Mouse (Mus musculus): ENCODE measurements at regions not wholly inside any gene's neighbourhood (a gene's known extent, or its start where the extent isn't known, plus 50 kb on each side); places are given as distances from the start of the nearest gene placed in this dataset.

DNA sequence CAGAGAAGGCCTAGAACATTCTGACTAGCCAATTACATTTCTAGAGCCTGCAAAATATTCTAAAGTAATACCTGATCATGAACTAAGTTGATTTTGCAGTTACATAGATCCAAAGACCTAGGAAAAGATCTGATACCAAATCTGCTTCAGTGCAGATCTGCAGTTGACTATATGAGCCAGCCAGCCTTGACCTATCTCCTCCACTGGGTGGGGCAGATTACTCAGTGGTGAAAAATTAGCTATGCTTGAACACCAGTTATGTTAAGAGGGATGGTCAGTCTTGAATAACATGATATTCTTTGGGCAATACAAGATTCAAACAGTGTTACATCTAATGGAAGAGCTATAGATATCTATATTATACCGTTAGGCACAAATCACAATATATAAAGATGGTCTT is 269.0 kb downstream of the Gm11361 start:
- DNase-seq (ENCODE audit: low spot score in 2 of 2), result no peak

DNA sequence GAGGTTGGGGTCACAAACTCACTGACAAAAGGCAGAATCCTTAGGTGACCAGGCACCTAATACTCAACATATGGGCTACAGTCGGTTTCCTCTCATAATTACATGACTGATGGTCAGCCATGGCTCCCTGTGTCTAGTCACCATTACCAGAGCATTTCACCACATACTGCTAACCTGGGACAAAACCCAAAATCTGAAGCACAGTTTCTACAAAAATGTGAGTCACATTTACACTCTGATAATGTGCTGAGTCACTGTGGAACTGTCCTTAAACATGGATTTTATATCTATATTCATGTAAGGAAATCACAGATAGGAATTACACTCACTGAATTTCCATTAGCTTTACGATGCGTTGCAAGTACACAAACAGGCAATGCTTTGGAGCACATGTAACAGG is 267.1 kb downstream of the Gm11361 start:
- DNase-seq (ENCODE audit: low spot score in 2 of 2), result no peak

DNA sequence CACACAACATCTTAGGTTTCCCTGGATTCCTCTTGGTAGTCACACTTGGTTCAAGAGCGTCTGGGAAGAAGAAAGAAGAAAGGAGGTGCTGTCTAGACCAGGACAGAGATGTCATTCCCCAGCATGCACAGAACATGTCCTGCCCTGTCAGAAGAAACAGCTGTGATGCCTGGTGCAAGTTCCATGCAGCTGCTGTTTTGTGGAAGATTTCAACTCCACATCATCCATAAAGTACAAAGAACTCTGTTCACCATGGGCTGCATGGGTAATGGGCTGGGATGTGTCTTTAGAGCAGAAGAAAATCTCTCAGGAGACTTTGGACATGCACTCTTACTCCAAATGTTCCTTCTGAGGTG is 262.8 kb downstream of the Gm11361 start:
- no peak for DNase-seq (ENCODE audit: low spot score in 2 of 2)

DNA sequence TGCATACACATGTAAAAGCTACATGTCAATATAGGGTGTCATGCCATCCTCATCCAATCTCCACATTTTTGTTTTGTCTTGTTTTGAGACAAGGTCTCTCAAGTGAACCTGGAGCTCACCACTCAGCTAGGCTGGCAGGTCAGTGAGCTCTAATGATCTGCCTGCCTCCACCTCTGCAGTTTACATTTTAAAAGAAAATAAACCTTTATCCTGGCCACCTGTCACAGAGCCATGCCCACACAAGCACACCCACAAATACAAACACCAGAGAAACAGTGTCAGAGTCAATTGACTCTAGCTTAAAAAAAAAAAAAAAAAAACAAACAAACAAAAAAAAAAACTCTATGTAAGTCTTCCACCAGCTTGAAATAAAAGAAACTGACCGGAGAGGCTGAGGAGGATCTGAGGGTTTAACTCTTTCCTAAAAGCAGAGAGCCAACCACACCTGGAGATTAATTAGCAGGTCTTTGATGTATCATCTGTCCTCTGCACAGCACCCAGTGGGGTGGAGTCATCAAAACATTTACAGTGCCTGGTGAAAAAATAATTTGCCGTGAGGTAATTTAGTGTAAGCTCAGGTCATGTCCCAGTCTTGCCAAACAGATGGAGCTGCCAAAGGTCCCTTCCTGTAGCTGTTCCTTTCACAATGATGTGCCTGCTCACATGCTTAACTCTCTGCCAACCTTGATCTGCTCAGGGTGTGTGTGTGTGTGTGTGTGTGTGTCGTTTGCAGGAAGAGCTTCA is 262.2 kb downstream of the Gm11361 start:
- no peak for DNase-seq (ENCODE audit: low spot score in 2 of 2)

DNA sequence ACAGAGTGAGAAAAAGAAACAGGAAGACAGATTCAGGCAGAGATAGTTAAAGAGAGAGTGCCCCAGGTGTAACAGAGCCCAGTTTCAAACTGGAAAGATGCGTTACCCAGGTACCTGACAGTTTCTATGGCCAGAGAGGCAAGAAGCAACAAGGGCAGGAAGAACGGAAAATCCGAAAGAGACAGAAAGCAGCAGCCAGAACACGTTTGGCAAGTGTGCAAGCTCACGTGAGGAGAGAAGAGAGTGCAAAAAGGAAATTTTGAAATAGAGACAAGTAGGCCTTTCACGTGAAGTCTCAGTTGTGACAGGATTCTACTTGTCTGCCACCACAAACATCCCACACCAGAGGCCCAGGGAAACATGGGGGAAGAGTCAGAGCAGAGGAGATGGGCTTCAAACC is 259.8 kb downstream of the Gm11361 start:
- no peak for DNase-seq (ENCODE audit: low spot score in 2 of 2)

DNA sequence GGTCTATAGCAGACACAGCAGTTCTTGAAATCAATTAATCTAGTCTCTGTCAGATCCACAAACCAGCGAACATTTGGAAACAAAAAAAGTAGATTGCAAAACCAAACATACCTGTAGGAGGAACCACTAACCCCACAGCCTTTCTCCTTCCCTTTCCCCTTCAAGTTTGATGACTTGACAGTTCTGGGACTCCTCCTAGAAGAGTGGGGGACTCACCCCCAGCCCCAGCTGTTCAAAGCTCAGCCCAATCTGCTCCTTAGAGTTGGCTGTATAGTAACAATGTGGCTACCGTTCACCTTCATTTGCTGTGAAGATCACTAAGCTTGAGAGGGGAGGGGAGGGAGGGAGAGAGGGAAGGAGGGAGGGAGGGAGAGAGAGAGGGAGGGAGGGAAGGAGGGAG is 259.3 kb downstream of the Gm11361 start:
- no peak for DNase-seq (ENCODE audit: low spot score in 2 of 2)

DNA sequence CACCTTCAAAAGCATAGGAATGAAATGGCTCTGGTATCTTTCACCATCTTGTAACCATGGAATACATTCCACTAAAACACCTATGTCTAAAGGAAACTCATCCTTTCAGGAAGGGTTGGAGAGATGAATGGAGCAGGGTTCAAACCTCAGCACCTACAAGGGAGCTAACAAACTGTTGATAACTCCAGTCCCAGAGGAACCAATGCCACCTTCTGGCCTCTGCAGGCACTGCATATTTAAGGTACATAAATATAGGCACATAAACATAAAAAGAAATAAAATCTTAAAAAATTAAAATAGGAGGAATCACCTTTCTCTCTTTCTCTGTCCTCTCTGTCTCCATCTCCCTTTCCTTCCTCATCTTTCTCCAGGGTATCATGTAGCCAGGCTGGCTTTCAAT is 256.9 kb downstream of the Gm11361 start:
- no peak for DNase-seq (ENCODE audit: low spot score in 2 of 2)

DNA sequence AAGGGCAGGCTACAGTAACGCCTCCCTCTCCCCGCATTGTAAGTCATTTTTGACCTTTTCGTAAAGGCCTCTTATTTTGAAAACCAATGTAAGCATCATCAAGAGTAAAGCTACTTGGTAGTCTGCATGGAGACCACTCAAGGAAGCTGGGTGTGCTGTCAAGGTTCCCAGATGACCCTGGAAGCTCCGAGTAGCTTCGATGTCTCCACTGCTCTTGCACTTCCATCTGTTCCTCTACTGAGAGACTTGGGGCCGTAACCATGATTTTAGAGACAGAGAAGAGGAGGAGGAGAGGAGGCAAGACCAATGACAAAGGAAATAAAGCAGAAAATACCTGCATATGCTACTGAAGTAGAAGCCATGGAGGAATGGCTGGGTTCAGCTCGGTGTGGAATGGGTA is 256.0 kb downstream of the Gm11361 start:
- no peak for DNase-seq (ENCODE audit: low spot score in 2 of 2)

DNA sequence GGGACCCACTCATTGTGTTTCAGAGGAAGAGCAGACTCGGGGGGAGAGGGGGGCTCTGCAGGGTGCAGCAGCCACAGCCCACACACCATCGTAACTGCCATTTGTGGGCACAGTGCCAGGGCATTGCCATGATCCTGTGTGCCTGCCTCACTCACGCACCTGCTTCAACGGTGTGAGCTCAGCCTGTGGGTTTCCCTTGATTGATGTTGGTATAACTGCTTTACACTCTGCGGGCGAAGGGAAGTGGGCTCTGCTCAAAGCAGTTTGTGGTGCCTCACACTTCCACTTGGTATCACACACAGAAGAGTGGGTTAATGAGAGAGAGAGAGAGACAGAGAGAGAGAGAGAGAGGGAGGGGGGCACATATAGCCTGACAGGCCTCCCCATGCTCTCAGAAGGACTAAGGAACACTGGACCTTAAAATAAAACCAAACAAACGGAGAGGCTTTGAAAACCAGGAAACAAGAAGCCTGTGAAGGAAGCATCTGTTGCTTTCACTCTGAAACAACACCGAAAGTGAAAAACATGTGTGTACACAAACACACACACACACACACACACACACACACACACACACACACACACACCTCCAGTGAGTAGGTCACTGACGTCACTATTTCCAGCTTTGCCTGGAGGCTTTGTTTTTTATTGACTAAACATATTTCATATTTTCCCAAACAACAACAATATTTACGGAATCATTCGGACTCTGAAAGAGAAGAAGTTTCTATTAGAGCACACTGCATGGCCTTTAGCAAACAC is 255.4 kb downstream of the Gm11361 start:
- no peak for DNase-seq (ENCODE audit: low spot score in 2 of 2)

DNA sequence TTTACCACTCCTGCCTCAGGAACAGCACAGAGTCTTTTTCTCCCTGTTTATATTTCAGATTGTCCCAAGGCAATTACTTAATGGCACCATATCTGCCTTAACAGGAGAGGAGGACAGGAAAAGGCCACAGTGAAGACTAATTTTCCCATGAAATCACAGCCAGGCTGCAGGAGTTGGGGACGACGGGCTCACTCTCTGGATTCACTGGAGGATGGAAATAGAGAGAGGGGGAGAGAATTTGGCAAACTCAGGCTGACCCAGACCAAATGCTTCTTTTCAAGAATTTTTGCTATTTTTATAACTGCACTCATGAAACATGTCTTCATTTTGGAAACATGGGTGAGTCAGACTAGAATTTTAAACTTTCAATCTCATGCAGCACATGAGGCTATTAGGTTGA is 250.9 kb downstream of the Gm11361 start:
- DNase-seq (ENCODE audit: low spot score in 2 of 2), result no peak

DNA sequence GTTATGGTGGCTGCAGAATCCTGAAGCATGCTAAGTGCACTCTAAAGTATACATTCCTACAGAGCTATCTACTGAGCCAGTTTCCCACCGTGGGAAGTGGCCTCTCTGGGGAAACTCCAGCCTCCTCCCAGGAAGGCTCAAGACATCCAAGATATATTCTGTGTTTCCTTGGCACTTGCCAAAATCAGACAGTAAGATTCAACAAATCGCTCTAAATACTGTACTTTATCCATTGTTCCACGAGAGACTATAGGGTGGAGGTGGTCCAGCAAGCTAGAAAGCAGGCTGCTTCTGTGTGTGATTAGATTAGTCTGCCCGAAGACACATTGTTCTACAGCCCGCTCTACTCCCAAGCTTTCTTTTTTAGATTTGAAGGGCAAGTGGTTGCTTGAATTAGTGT is 250.5 kb downstream of the Gm11361 start:
- no peak for DNase-seq (ENCODE audit: low spot score in 2 of 2)

DNA sequence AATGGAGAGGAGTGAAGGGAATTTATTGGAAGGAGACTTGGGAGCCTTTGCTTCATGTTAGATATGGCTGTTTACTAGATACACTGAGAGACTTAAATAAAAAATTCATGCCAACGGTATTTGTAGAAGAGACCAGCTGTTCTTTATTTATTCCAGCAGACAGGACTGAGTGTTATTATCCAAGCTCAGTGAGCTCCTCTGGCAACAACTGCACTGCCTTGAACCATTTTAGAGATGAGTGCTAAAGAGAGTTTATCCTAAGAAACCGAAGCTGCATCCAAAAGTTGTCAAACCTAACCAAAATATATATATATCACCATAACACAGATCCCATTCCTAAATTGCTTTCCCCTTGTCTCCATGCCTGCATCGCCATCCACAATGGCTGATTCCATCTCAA is 247.0 kb downstream of the Gm11361 start:
- DNase-seq (ENCODE audit: low spot score in 2 of 2), result no peak

DNA sequence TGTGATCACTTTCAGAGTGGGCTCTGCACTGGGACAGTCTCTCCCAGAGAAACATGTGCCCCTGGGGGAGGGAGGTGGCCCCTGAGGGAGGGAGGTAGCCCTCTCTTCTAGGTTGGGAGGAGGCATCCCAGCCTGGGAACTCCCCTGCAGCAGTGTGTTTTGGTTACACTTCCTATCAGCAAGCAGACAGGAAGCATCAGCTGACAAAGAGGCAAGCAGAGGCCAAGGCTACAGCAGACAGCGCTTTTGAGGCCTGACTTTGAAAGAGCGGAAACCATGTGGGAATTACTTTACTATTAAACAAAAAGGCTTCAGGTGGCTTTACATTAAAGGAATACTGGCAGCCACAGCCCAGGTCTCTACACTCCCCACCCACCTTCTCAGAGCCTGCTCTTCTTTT is 244.8 kb downstream of the Gm11361 start:
- DNase-seq (ENCODE audit: low spot score in 2 of 2), result no peak

DNA sequence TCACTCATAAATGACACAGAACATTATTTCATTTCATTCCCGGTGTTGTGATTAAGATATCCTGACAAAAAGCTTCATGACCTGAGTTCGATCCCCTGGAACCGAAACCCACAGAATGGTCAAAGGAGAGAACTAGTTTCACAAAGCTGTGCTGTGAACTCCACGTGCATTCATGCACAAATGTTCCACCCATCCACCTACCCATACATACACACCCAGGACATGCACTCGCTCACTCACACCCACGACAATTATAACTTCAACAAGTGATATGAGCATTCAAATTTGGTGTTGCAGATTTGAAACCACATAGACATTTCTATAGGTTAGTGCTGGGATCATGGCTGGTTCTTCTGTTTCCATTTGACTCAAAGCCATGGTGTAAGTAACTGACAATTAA is 243.4 kb downstream of the Gm11361 start:
- no peak for DNase-seq (ENCODE audit: low spot score in 2 of 2)

DNA sequence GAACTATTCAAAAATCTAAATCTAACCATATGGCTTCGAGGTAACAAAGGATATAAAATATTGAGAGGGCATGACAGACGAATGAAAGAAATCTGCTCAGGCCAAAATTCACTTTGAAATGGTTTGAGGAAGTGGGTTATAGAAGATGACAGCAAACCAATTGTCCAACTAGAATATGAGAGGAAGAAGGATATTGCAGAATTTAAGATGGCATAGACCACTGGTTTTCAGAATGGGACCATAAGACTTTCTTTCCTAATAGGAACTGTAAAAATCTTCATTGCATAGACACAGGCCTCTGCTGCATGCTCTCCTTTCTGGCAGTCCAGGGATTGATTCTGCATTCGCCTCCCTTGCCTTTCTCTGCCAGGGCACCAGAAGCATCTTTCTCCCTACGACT is 240.2 kb downstream of the Gm11361 start:
- DNase-seq (ENCODE audit: low spot score in 2 of 2), result no peak

DNA sequence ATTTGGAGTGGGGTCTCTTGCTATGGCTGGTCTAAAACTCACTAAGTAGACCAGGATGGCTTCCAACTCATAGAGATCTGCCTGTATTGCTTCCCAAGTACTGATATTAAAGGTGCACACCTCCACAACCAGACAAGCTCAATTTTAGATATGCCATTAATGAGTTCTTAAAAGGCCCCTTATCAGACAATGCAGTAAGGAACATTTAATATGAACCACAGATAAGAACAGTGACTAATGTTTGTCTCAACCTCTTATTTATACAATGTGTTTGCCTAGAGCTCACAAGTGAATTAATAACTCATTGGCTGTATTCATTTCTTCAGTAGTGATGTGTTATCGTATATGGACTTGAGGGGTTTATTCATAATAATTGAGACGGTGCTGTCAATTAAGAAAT is 234.7 kb downstream of the Gm11361 start:
- DNase-seq (ENCODE audit: low spot score in 2 of 2), result no peak

DNA sequence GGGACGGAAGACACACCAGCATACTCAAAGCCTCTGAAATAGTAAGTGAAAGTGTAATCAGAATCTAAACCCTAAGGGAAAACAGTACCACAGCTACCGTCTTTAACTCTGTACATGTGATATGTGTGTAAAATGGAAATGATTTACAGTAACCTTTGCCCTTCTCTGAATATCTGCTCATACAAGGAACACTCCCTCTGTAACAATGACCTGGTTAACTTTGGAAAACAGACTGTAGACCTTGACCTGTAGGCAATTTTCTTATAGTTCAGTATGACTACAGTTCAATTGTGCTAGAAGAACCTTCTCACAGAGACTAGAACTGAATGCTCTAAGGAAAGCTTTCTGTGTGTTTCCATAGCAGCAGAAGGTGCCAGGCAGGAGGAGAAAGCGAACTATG is 226.4 kb downstream of the Gm11361 start:
- no peak for DNase-seq (ENCODE audit: low spot score in 2 of 2)

DNA sequence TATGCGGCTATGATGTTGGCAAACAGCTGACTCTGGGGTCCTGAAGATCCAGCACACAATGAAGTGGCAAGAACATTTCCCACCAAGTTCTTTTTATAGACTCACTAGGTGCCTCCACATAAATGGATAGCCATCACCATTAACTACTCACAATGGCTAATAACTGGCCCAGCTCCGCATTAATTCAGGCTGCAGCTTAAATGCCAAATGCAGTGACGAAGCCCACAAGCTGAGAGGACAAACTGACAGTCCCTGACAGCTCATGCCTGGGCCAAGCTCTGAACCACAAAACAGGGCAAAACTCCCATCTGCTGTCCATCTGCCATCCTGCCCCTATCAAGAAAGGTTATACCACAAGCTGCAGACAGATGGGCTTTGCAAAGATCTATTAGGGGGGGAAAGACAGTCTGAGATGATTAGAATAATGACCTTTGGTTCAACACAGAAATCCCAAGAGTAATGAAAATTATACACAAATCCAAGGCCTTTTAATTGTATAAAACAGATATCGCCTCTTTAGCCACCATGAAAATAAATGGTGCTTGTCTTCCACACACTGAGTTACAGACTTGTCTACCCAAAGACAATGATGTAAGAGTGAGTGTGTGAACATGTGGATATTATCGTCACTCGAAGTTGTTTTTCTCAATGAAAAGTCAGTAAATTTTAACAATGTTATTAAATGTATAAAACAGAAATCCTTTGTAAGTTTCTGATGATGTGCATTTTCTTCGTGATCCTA is 224.1 kb downstream of the Gm11361 start:
- DNase-seq (ENCODE audit: low spot score in 2 of 2), result no peak

DNA sequence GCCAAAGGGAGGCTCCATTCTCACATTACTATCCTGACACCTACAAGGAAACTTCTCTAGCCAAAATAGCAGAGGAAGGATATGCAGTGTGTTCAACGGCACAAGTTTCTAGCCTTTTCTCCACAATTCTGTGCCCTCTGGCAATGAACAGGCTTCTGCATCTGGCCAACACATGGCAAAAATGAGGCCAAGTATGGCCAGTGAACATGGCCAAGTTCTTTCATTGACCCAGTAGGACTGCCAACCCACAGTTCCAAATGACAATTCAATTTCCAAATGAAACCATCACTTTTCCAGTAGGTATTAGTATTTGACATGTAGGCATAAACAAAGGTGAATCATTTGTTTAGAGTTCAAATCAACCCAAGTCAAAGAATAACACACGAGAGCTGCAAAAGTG is 208.8 kb downstream of the Gm11361 start:
- DNase-seq (ENCODE audit: low spot score in 2 of 2), result no peak

DNA sequence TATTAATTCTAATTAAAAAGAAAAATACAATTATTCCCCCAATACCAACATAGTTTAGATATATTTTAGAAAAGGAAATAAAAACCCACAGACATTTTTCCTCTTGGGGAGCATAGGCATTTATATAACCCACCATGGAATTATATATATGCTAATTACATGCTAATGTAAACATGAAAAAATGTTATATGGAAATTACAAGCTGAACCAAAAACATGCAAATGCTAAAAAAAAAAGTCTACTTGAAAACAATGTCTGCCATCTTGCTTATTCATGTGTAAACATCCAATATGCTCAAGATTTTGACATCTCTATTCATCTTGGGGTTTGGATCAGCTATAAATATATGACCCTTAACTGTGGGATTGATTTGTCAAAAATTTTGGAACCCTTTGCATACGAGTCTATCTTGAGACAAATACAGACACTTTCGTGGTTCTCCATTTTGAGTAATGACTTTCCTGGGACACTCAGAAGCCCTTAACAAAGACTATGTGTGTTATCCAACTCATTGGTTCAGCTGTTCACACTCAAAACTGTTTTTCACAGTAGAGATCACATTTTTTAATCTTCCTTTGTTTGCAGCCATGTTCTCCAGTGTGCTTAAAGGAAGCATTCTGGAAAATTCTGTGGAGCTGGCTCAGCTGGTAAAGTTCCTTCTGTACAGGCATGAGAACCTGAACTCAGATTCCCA is 208.0 kb downstream of the Gm11361 start:
- no peak for DNase-seq (ENCODE audit: low spot score in 2 of 2)

DNA sequence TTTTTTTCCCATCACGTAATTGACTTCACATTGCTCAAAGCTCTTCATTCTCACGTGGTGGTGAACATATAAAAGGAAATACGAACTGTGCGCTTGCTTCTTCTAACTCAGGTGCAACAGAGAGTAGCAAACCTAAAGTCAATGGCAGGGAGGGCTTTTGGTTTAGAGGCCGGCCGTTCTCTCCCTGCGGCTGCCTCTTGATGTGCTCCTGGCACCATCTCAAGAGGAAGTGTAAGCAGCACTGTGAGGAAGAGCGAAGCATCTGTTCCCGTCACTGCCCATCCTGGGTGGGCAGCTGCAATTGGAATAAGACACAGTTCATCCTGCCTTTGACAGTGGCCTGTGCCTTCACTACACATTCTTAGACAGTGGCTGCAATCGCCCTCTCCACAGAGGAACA is 204.0 kb downstream of the Gm11361 start:
- no peak for DNase-seq (ENCODE audit: low spot score in 2 of 2)

DNA sequence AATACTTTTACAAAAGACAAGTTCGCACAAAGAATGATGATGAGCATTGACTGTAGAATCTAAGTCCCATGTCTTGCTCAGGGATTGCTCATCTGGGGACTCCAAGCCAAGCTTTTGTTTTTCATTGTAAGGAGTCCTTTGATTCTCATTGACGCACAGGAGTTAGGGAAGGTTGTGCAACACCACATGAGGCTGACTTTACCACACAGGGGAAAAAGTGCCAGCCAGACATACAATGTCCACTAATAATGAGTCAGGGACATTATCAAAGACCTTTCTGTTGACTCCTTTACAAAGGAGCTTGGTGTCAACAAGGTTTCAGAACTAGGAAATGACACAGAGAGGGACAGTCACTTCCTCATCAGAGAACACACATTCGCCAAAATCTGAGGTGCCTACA is 200.1 kb downstream of the Gm11361 start:
- no peak for DNase-seq (ENCODE audit: low spot score in 2 of 2)
